Mouse (Mus musculus): ENCODE results near the gene Sf3a2. TPM values are rescaled to one million over a fixed set of nuclear protein-coding genes. Genes with fewer than 3 reads are reported as not detected.

Sf3a2 gene
- polyA plus RNA-seq, 1 experiment from 2014 or later, result 63.3 TPM

DNA sequence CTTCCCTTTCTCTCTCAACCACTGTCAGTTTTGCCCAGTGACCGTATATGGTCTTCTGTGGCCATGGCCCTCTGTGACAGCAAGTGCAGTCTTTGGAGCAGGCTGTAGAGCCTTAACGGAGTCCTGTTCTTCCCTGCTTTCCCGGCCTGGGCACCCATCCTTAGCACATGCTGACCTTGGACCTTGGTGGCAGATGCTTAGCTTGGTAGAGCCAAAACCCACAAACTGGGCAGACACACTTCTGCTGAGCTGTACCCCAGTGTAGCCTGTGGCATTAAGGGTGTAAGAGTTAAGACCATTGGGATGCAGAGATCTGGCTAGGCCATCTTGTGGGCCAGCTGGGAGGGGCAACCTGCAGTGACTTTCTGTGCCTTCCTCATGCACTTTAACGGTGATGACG lies 24.2 kb upstream of the Sf3a2 start:
- Histone ChIP-seq H3K27ac (ENCODE audit: low read depth, low read length) (no peak overlapping the region), H3K4me3 (ENCODE audit: low read depth, low read length) (no peak overlapping the region), H3K4me2 (ENCODE audit: low read depth, low read length) (no peak overlapping the region), H3K4me1 (ENCODE audit: control insufficient read depth, insufficient read depth, low read length) (no peaks in the 10 kb centered on the region), H3K36me3 (ENCODE audit: control insufficient read depth, insufficient read depth, low read length) (peaks cover 72% of the 10 kb centered on the region), H3K9ac (replicated peaks; ENCODE audit: low read depth, low read length) (no peak overlapping the region), H3K27me3 (ENCODE audit: control insufficient read depth, insufficient read depth, low read length) (no peaks in the 10 kb centered on the region), H3K9me3 (ENCODE audit: control insufficient read depth, low read length) (no peaks in the 10 kb centered on the region)
- 91% methylated on average over 5 of the region's 5 CpGs for WGBS
- no peak for ATAC-seq (ENCODE audit: low read depth)

DNA sequence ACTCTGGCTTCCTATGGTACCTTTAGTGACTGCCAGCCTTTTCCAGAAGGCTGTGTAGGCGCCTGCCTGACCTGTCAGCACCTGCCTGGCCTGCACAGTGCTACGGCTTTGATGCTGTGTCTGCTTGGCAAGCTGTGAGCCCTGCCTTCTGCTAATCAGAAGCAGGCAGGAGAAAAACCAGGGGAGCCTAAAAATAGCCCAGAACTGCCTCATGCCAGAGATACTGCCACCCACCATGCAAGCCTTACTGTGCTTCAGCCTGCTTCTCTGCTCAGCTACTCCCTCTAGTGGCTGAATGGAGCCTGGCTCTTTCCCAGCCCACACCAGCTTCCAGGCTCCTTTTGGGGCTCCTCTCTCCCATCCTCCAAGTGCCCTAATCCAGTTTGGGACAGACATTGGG lies 23.4 kb upstream of the Sf3a2 start:
- H3K9ac ChIP-seq (replicated peaks; ENCODE audit: low read depth, low read length), result no peak overlapping the region
- 77% methylated on average over 2 of the region's 2 CpGs for WGBS
- peak; percentile 68 for ATAC-seq (ENCODE audit: low read depth)

DNA sequence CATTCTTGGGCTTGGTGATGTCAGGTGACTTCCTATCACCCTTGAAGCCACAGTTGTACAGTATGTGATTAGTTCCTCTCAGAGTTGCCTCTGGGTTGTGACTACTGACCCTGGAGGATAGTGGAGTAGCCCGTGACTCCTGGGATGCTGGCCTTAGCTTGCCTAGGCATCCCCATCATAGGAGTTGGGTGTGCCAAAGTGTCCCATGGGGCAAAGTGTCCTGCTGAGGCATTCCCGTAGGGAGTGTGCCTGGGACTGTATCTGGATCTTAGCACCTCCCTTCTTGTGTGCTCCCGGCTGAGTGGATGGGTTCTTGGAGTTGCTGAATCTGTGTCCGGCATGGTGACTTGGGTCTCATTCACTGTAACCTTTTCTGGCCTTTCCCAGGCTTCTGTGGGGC lies 23.0 kb upstream of the Sf3a2 start:
- ATAC-seq (ENCODE audit: low read depth), result no peak

More for the DNA sequence above, 23.4 kb upstream of the Sf3a2 start:
- no peak overlapping the region for H3K4me2 ChIP-seq (ENCODE audit: low read depth, low read length)
- H3K9me3 ChIP-seq (ENCODE audit: control insufficient read depth, low read length), result no peaks in the 10 kb centered on the region
- H3K4me3 ChIP-seq (ENCODE audit: low read depth, low read length), result no peak overlapping the region
- H3K4me1 ChIP-seq (ENCODE audit: control insufficient read depth, insufficient read depth, low read length), result no peaks in the 10 kb centered on the region
- no peaks in the 10 kb centered on the region for H3K27me3 ChIP-seq (ENCODE audit: control insufficient read depth, insufficient read depth, low read length)
- no peak overlapping the region for H3K27ac ChIP-seq (ENCODE audit: low read depth, low read length)
- peaks cover 69% of the 10 kb centered on the region for H3K36me3 ChIP-seq (ENCODE audit: control insufficient read depth, insufficient read depth, low read length)

DNA sequence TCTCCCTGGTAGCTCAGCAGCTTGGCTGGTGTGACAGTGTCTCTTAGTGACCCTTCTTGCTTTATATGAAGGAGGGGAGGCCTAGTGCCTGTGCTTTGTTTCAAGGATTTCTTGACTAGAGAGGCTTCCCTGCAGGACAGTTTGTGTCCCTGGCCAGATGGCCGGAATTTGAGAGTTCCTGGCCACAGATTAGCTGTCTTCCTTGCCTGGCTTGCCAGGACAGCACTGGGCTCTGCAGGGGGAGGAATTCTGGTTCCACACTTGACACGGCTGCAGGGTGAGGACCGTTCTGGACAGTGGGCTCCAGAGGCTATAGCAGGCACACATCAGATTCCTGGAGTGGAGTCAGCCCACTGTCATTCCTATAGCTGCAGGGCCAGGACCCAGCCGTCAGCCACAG lies 22.3 kb upstream of the Sf3a2 start:
- Histone ChIP-seq H3K27ac (ENCODE audit: low read depth, low read length) (no peak overlapping the region), H3K36me3 (ENCODE audit: control insufficient read depth, insufficient read depth, low read length) (peaks cover 75% of the 10 kb centered on the region), H3K27me3 (ENCODE audit: control insufficient read depth, insufficient read depth, low read length) (no peaks in the 10 kb centered on the region), H3K4me3 (ENCODE audit: low read depth, low read length) (no peak overlapping the region), H3K9ac (replicated peaks; ENCODE audit: low read depth, low read length) (no peak overlapping the region), H3K9me3 (ENCODE audit: control insufficient read depth, low read length) (no peaks in the 10 kb centered on the region), H3K4me2 (ENCODE audit: low read depth, low read length) (no peak overlapping the region), H3K4me1 (ENCODE audit: control insufficient read depth, insufficient read depth, low read length) (no peaks in the 10 kb centered on the region)
- 86% methylated on average over 4 of the region's 4 CpGs for WGBS
- no peak for ATAC-seq (ENCODE audit: low read depth)

More for the DNA sequence above, 23.0 kb upstream of the Sf3a2 start:
- H3K27ac ChIP-seq (ENCODE audit: low read depth, low read length), result no peak overlapping the region
- H3K9ac ChIP-seq (replicated peaks; ENCODE audit: low read depth, low read length), result no peak overlapping the region
- no peak overlapping the region for H3K4me3 ChIP-seq (ENCODE audit: low read depth, low read length)
- peaks cover 71% of the 10 kb centered on the region for H3K36me3 ChIP-seq (ENCODE audit: control insufficient read depth, insufficient read depth, low read length)
- no peaks in the 10 kb centered on the region for H3K27me3 ChIP-seq (ENCODE audit: control insufficient read depth, insufficient read depth, low read length)
- 95% methylated on average over 4 of the region's 4 CpGs for WGBS
- H3K9me3 ChIP-seq (ENCODE audit: control insufficient read depth, low read length), result no peaks in the 10 kb centered on the region
- H3K4me2 ChIP-seq (ENCODE audit: low read depth, low read length), result no peak overlapping the region
- no peaks in the 10 kb centered on the region for H3K4me1 ChIP-seq (ENCODE audit: control insufficient read depth, insufficient read depth, low read length)

DNA sequence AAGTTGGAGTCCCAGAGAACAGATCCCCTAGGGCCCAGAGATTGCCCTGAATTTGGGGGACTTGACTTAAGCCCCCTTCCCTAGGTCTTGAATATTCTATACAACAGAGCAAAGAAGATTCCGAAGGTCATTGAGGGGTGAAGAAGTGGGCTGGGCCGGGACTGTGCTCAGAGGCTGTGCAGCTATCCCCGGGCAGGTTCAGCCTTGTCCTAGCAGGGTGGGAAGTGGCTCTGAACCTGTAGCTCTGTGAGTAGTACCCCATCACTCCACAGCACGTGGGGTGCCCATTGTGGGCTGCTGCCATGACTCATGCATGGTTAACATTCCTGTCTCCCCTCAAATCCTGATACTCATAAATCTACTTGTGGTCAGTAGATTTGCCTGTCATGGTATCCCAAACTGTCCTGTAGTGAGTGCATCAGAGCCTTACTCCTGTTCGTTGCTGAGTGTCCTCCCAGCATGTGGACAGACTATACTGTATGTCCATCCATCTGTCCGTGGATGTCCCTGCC lies 21.6 kb upstream of the Sf3a2 start:
- Histone ChIP-seq H3K4me3 (ENCODE audit: low read depth, low read length) (no peak overlapping the region), H3K27ac (ENCODE audit: low read depth, low read length) (no peak overlapping the region), H3K27me3 (ENCODE audit: control insufficient read depth, insufficient read depth, low read length) (no peaks in the 10 kb centered on the region), H3K4me2 (ENCODE audit: low read depth, low read length) (no peak overlapping the region), H3K36me3 (ENCODE audit: control insufficient read depth, insufficient read depth, low read length) (peaks cover 80% of the 10 kb centered on the region), H3K9me3 (ENCODE audit: control insufficient read depth, low read length) (no peaks in the 10 kb centered on the region), H3K9ac (replicated peaks; ENCODE audit: low read depth, low read length) (no peak overlapping the region), H3K4me1 (ENCODE audit: control insufficient read depth, insufficient read depth, low read length) (no peaks in the 10 kb centered on the region)
- ATAC-seq (ENCODE audit: low read depth), result no peak
- 90% methylated on average over 6 of the region's 6 CpGs for WGBS

DNA sequence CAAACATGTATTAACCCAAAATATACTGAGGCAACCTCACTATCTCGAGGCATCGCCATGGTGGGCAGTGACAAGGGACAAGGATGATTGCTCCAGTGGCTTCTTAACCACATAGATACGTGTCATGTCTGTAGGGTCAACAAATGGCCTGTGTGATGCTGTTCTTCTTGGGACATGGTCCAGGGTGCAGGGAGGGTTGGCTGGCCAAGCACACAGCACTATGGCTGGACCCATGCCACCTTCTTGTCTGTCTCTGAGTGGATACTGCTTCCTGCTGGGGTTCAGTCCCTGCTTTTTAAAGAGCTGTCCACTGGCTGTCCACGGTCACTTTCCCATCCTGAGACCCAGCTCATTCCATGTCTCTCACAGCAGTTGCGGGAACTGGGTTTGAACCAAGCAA lies 20.9 kb upstream of the Sf3a2 start:
- H3K9ac ChIP-seq (replicated peaks; ENCODE audit: low read depth, low read length), result no peak overlapping the region
- WGBS, result 92% methylated on average over 5 of the region's 5 CpGs
- no peak overlapping the region for H3K4me3 ChIP-seq (ENCODE audit: low read depth, low read length)
- H3K4me1 ChIP-seq (ENCODE audit: control insufficient read depth, insufficient read depth, low read length), result no peaks in the 10 kb centered on the region
- H3K9me3 ChIP-seq (ENCODE audit: control insufficient read depth, low read length), result no peaks in the 10 kb centered on the region
- ATAC-seq (ENCODE audit: low read depth), result no peak
- H3K27me3 ChIP-seq (ENCODE audit: control insufficient read depth, insufficient read depth, low read length), result no peaks in the 10 kb centered on the region
- peaks cover 78% of the 10 kb centered on the region for H3K36me3 ChIP-seq (ENCODE audit: control insufficient read depth, insufficient read depth, low read length)
- H3K4me2 ChIP-seq (ENCODE audit: low read depth, low read length), result no peak overlapping the region
- no peak overlapping the region for H3K27ac ChIP-seq (ENCODE audit: low read depth, low read length)

DNA sequence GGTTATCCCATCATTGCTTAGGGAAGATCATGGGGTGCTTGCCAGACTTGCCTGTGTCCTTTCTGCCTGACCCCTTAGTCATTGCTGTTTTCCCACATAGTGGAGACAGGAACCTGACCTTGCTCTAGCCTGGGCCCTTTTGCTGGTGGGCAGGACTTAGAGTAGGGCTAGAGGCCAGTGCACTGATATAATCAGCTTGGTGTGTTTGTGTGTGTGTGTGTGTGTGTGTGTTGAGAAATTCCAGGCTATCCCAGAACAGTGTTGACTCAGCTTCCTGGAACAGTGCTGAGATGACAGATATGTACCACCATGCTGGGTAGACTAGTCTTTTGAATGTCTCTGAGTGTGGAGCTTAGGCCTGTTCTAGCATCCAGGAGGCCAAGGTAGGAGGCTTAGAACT lies 18.4 kb upstream of the Sf3a2 start:
- peaks cover 78% of the 10 kb centered on the region for H3K36me3 ChIP-seq (ENCODE audit: control insufficient read depth, insufficient read depth, low read length)
- no peak for ATAC-seq (ENCODE audit: low read depth)
- H3K4me2 ChIP-seq (ENCODE audit: low read depth, low read length), result no peak overlapping the region
- H3K9ac ChIP-seq (replicated peaks; ENCODE audit: low read depth, low read length), result no peak overlapping the region
- H3K9me3 ChIP-seq (ENCODE audit: control insufficient read depth, low read length), result no peaks in the 10 kb centered on the region
- H3K27me3 ChIP-seq (ENCODE audit: control insufficient read depth, insufficient read depth, low read length), result no peaks in the 10 kb centered on the region
- no peak overlapping the region for H3K27ac ChIP-seq (ENCODE audit: low read depth, low read length)
- H3K4me3 ChIP-seq (ENCODE audit: low read depth, low read length), result no peak overlapping the region
- H3K4me1 ChIP-seq (ENCODE audit: control insufficient read depth, insufficient read depth, low read length), result no peaks in the 10 kb centered on the region

DNA sequence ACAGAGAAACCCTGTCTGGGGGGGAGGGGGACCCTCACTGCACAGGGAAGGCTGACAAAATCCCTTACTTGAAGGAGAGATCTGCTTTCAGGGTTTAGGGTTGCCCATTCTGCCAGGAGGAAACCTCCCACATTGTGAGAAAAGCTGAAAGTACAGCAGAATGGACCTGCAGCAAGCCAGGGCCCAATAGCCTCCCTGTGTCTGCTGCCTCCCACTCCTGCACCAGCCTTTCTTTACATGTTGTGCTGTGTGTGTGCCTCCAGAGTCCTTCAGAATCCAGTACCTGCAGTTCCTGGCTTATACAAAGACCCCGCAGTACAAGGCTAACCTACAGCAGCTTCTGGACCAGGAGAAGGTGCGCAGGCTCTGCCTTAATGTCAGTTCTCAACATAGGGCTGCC lies 13.7 kb upstream of the Sf3a2 start:
- Histone ChIP-seq H3K4me3 (ENCODE audit: low read depth, low read length) (no peak overlapping the region), H3K36me3 (ENCODE audit: control insufficient read depth, insufficient read depth, low read length) (peaks cover 93% of the 10 kb centered on the region), H3K27me3 (ENCODE audit: control insufficient read depth, insufficient read depth, low read length) (no peaks in the 10 kb centered on the region), H3K9ac (replicated peaks; ENCODE audit: low read depth, low read length) (no peak overlapping the region), H3K9me3 (ENCODE audit: control insufficient read depth, low read length) (no peaks in the 10 kb centered on the region), H3K27ac (ENCODE audit: low read depth, low read length) (no peak overlapping the region), H3K4me2 (ENCODE audit: low read depth, low read length) (no peak overlapping the region), H3K4me1 (ENCODE audit: control insufficient read depth, insufficient read depth, low read length) (no peaks in the 10 kb centered on the region)
- 100% methylated on average over 2 of the region's 2 CpGs for WGBS
- ATAC-seq (ENCODE audit: low read depth), result no peak

DNA sequence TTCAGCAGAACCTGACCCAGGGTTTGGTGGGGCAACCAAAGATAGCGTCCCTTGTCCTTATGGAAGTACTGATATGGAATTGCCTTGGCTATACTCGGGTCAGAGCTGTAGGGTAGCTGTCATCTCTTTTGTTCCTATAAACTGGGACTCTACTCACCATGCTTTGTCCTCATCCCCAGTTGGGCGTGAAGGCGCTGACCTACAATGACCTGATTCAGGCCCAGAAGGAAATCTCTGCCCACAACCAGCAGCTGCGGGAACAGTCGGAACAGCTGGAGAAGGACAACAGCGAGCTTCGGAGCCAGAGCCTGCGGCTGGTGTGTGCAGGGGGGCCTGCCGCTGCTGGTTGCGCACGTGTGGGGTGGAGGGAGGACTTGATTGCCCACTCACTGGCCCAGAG lies 13.1 kb upstream of the Sf3a2 start:
- ATAC-seq (ENCODE audit: low read depth), result no peak
- no peaks in the 10 kb centered on the region for H3K9me3 ChIP-seq (ENCODE audit: control insufficient read depth, low read length)
- peaks cover 91% of the 10 kb centered on the region for H3K36me3 ChIP-seq (ENCODE audit: control insufficient read depth, insufficient read depth, low read length)
- no peak overlapping the region for H3K4me3 ChIP-seq (ENCODE audit: low read depth, low read length)
- H3K9ac ChIP-seq (replicated peaks; ENCODE audit: low read depth, low read length), result no peak overlapping the region
- 79% methylated on average over 12 of the region's 12 CpGs for WGBS
- H3K4me1 ChIP-seq (ENCODE audit: control insufficient read depth, insufficient read depth, low read length), result no peaks in the 10 kb centered on the region
- H3K27ac ChIP-seq (ENCODE audit: low read depth, low read length), result no peak overlapping the region
- H3K27me3 ChIP-seq (ENCODE audit: control insufficient read depth, insufficient read depth, low read length), result no peaks in the 10 kb centered on the region
- no peak overlapping the region for H3K4me2 ChIP-seq (ENCODE audit: low read depth, low read length)

DNA sequence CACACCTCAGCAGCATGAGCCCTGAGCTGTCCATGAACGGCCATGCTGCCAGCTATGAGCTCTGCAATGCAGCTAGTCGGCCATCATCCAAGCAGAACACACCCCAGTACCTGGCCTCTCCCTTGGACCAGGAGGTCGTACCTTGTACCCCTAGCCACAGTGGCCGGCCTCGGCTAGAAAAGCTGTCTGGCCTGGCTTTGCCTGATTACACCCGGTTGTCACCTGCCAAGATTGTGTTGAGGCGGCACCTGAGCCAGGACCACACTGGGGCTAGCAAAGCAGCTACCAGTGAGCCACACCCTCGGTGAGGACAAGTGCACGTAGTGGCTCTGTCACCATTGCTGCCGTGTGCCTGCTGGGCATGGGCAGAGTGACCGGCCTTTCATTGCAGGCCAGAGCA lies 12.0 kb upstream of the Sf3a2 start:
- H3K27me3 ChIP-seq (ENCODE audit: control insufficient read depth, insufficient read depth, low read length), result no peaks in the 10 kb centered on the region
- H3K9ac ChIP-seq (replicated peaks; ENCODE audit: low read depth, low read length), result no peak overlapping the region
- H3K4me2 ChIP-seq (ENCODE audit: low read depth, low read length), result no peak overlapping the region
- no peak for ATAC-seq (ENCODE audit: low read depth)
- no peak overlapping the region for H3K4me3 ChIP-seq (ENCODE audit: low read depth, low read length)
- H3K4me1 ChIP-seq (ENCODE audit: control insufficient read depth, insufficient read depth, low read length), result no peaks in the 10 kb centered on the region
- H3K9me3 ChIP-seq (ENCODE audit: control insufficient read depth, low read length), result no peaks in the 10 kb centered on the region
- no peak overlapping the region for H3K27ac ChIP-seq (ENCODE audit: low read depth, low read length)
- peaks cover 86% of the 10 kb centered on the region for H3K36me3 ChIP-seq (ENCODE audit: control insufficient read depth, insufficient read depth, low read length)
- 97% methylated on average over 11 of the region's 11 CpGs for WGBS

All from neural tube, embryonic 14.5 days (tissue).